Mouse (Mus musculus): ENCODE measurements around the gene 4930507D05Rik.

DNA sequence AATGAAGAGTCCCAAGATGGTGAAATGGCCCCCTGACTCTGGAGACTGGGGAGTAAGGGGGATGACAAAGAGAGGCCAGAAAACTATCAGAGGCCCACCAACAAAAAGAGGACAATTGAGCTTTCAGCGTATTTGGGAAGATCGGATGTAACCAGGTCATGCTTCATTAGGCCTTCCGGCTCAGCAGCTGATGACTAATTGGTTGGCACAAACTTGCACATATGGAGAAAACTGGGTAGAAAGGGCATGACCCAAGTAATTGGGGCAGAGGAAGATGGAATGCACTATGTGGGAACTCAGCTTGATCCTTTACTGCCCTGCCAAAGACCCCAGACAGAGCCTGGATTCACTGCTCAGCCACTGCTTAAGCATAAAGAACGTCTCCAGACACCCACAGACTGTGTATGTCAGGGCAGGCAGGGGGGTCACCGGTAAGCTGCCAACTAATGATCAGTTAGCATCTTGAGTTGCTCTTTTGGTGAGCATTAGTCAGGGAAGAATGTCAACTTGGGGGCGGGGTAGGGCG is 30.4 kb upstream of the 4930507D05Rik start:
- TF ChIP-seq RCOR1 (conservative IDR thresholded peaks at IDR 0.05; ENCODE audit: low read depth, low read length) (no peak), EP300 (IDR thresholded peaks at IDR 0.05; ENCODE audit: low read length) (no peak), E2F4 (IDR thresholded peaks at IDR 0.05; ENCODE audit: insufficient replicate concordance, low read depth, low read length) (no peak), HCFC1 (IDR thresholded peaks at IDR 0.05; ENCODE audit: low read depth, low read length) (no peak)

Data from CH12.LX (cell line).